Mouse (Mus musculus): ENCODE measurements around the gene Coq7. TPM values are rescaled to one million over a fixed set of nuclear protein-coding genes. Genes with fewer than 3 reads are reported as not detected.

Coq7 gene
- polyA plus RNA-seq, 1 experiment = 19.9 TPM

- peaks cover 28% of the 10 kb centered on the region for H3K4me1 ChIP-seq
- peaks cover 29% of the 10 kb centered on the region for H3K27me3 ChIP-seq (replicated peaks)
- H3K36me3 ChIP-seq (replicated peaks; ENCODE audit: low read length) = no peaks in the 10 kb centered on the region
- peaks cover 20% of the 10 kb centered on the region for H3K9me3 ChIP-seq
- H3K4me3 ChIP-seq (replicated peaks) = no peak overlapping the region
- TF ChIP-seq FLI1 (IDR thresholded peaks at IDR 0.05; ENCODE audit: low read length) = no peak
- TF ChIP-seq GATA1 (IDR thresholded peaks at IDR 0.05; ENCODE audit: borderline replicate concordance, low read length) = no peak
Observed at GRCm38 (mm10) chr7:118499784-118500435, 33.2 kb downstream of the Coq7 start.

GRCm38 (mm10) chr7:118498984-118499783, 34.0 kb downstream of the Coq7 start:
- Histone ChIP-seq H3K9me3 (peaks cover 20% of the 10 kb centered on the region), H3K27me3 (replicated peaks) (peaks cover 23% of the 10 kb centered on the region)
- no peak for TF ChIP-seq FLI1 (IDR thresholded peaks at IDR 0.05; ENCODE audit: low read length)
- no peak for TF ChIP-seq GATA1 (IDR thresholded peaks at IDR 0.05; ENCODE audit: borderline replicate concordance, low read length)

GRCm38 (mm10) chr7:118494892-118495579, 38.1 kb downstream of the Coq7 start:
- Histone ChIP-seq H3K36me3 (replicated peaks; ENCODE audit: low read length) (peaks cover 10% of the 10 kb centered on the region), H3K4me3 (replicated peaks) (no peak overlapping the region), H3K9me3 (peaks cover 10% of the 10 kb centered on the region), H3K27me3 (replicated peaks) (peaks cover 7% of the 10 kb centered on the region), H3K4me1 (peaks cover 51% of the 10 kb centered on the region)
- no peak for TF ChIP-seq FLI1 (IDR thresholded peaks at IDR 0.05; ENCODE audit: low read length)
- no peak for TF ChIP-seq GATA1 (IDR thresholded peaks at IDR 0.05; ENCODE audit: borderline replicate concordance, low read length)

More at GRCm38 (mm10) chr7:118498984-118499783, 34.0 kb downstream of the Coq7 start:
- Histone ChIP-seq H3K4me1 (peaks cover 34% of the 10 kb centered on the region), H3K36me3 (replicated peaks; ENCODE audit: low read length) (no peaks in the 10 kb centered on the region), H3K4me3 (replicated peaks) (peak overlapping the region; percentile 9)

- Histone ChIP-seq H3K36me3 (replicated peaks; ENCODE audit: low read length) (peaks cover 21% of the 10 kb centered on the region), H3K9me3 (peaks cover 10% of the 10 kb centered on the region), H3K4me1 (peaks cover 53% of the 10 kb centered on the region), H3K27me3 (replicated peaks) (peaks cover 5% of the 10 kb centered on the region), H3K4me3 (replicated peaks) (no peak overlapping the region)
- no peak for TF ChIP-seq GATA1 (IDR thresholded peaks at IDR 0.05; ENCODE audit: borderline replicate concordance, low read length)
- TF ChIP-seq FLI1 (IDR thresholded peaks at IDR 0.05; ENCODE audit: low read length) = no peak
Observed at GRCm38 (mm10) chr7:118493892-118494291, 39.3 kb downstream of the Coq7 start.

- Histone ChIP-seq H3K4me3 (replicated peaks) (peak within 1 kb of the TSS; percentile 94), H3K36me3 (replicated peaks; ENCODE audit: low read length) (peaks cover 29% of the 10 kb centered on the region), H3K4me1 (peaks cover 71% of the 10 kb centered on the region), H3K9me3 (no peaks in the 10 kb centered on the region; the same call in 1 of the 2 replicates), H3K27me3 (replicated peaks) (peaks cover 5% of the 10 kb centered on the region)
- TF ChIP-seq GATA1 (IDR thresholded peaks at IDR 0.05; ENCODE audit: borderline replicate concordance, low read length) (no peak), FLI1 (IDR thresholded peaks at IDR 0.05; ENCODE audit: low read length) (no peak)
Observed at GRCm38 (mm10) chr7:118491431-118492147, 41.6 kb downstream of the Coq7 start, which contains the start of gene Itpripl2. Gene Itpripl2 (minus strand): TSS chr7:118491975.

- peaks cover 31% of the 10 kb centered on the region for H3K36me3 ChIP-seq (replicated peaks; ENCODE audit: low read length)
- peaks cover 74% of the 10 kb centered on the region for H3K4me1 ChIP-seq
- H3K9me3 ChIP-seq = no peaks in the 10 kb centered on the region; the same call in 1 of the 2 replicates
- no peak for TF ChIP-seq GATA1 (IDR thresholded peaks at IDR 0.05; ENCODE audit: borderline replicate concordance, low read length)
- TF ChIP-seq FLI1 (IDR thresholded peaks at IDR 0.05; ENCODE audit: low read length) = no peak
- H3K4me3 ChIP-seq (replicated peaks) = peak overlapping the region; percentile 94
- H3K27me3 ChIP-seq (replicated peaks) = peaks cover 5% of the 10 kb centered on the region
Observed at GRCm38 (mm10) chr7:118490666-118491430, 42.3 kb downstream of the Coq7 start.

GRCm38 (mm10) chr7:118489706-118490665, 43.2 kb downstream of the Coq7 start:
- H3K27me3 ChIP-seq (replicated peaks) = peaks cover 3% of the 10 kb centered on the region
- H3K4me3 ChIP-seq (replicated peaks) = peak overlapping the region; percentile 94
- peaks cover 34% of the 10 kb centered on the region for H3K36me3 ChIP-seq (replicated peaks; ENCODE audit: low read length)
- H3K4me1 ChIP-seq = peaks cover 72% of the 10 kb centered on the region
- no peaks in the 10 kb centered on the region; the same call in 1 of the 2 replicates for H3K9me3 ChIP-seq
- TF ChIP-seq FLI1 (IDR thresholded peaks at IDR 0.05; ENCODE audit: low read length) = no peak
- TF ChIP-seq GATA1 (IDR thresholded peaks at IDR 0.05; ENCODE audit: borderline replicate concordance, low read length) = no peak

Data from megakaryocyte, embryonic 14.5 days (primary cell).